Mouse (Mus musculus) bone marrow macrophage, adult 2 months (primary cell): ENCODE results near the gene Nudt12.

Experiments used
- CTCF ChIP-seq: IDR thresholded peaks from 2 replicates; pipeline ENCODE4 v1.5.1; 2012; ENCODE audit warnings: low read depth, mild to moderate bottlenecking, low read length, moderate library complexity
- POLR2A ChIP-seq: IDR thresholded peaks from 2 replicates; pipeline ENCODE4 v1.6.1; 2012; ENCODE audit warnings: mild to moderate bottlenecking, low read depth, low read length, borderline replicate concordance

- TF ChIP-seq CTCF (no peak), POLR2A (no peak)
Measured at GRCm38 (mm10) chr17:59012421-59013090, 616 bp downstream of the Nudt12 start.
